Mouse (Mus musculus): Measurements from ENCODE around the gene Chd4. TPM values are rescaled to one million over a fixed set of nuclear protein-coding genes. Genes with fewer than 3 reads are reported as not detected.
A peak's percentile ranks its signal among the peaks of the same experiment; 100 is the strongest.
"Not testable (repeated sequence)": the region's sequence is repeated elsewhere in the genome, so short reads cannot be mapped to it uniquely, and the experiment has no call there.

Gene Chd4
- 100 to 1,000 TPM; 105 to 111 TPM for total RNA-seq (2021)
- long read RNA-seq, experiment 1, full-length matches to known transcripts = 1 of 11 reads
- long read RNA-seq, experiment 1, partial matches to known transcripts = 5 of 11 reads
- long read RNA-seq, experiment 1, other reads (novel, unspliced or antisense) = 5 of 11 reads
- long read RNA-seq, experiment 2, full-length matches to known transcripts = 1 of 8 reads
- long read RNA-seq, experiment 2, partial matches to known transcripts = 6 of 8 reads
- long read RNA-seq, experiment 2, other reads (novel, unspliced or antisense) = 1 of 8 reads

DNA sequence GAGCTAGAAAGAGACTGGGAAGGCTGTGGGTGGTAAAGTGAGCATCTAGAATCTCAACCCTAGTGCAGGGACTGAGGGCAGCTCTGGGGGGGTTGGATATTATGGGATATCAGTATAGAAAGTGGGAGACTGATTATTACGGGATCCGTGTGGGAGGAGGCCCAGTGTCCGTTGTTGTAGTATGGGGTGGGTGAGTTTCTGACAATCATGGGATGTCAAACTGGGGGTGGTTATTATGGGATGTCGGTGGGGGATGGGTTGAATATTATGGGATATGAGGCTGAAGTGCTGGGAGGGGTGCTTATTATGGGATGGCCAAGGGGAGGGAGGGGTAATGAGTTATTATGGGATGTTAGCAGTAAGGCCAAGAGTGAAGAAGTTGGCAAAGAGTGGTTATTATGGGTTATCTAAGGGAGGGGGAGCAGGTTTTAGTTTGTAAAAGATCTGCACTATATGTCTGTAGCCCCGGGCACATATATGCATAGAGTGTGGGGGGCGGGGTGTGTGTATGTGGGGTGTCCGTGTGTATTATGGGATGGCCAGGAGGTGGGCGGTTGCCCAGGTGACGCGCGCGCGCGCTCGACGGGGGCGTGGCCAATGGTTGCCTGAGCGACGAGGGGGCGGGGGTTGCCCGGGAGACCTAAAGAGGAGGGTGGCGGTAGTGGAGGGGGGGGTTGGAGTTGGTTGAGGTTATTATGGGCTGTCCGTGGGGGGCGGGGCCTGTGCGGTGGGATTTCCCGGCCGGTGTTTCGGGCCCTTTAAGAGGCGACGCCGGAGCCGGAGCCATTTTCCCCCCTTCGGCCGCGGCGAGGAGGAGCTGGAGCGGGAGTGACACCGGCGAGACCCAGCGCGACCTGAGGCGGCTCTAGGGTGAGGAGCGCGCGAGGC, at the start of gene Chd4:
Gene Chd4 (plus strand): TSS at position 591 of the 888 bp plus-strand sequence.
- DNase-seq = peak; percentile 90 to 93

DNA sequence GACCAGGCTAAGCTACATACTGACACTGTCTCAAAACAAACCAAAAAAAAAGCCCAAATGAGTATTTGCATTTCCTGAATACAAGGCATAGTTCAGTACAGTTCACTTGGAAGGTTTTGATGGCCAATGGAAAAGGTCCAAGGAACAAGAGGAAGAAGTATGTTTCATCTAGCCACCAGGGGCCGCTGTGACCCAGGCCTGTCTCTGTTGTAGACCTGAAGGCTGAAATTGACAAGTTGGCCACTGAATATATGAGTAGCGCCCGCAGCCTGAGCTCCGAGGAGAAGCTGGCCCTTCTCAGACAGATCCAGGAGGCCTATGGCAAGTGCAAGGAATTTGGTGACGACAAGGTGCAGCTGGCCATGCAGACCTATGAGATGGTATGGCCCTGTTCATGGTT, 49.1 kb upstream of the Chd4 start:
- peak; percentile 80 to 88 for DNase-seq

DNA sequence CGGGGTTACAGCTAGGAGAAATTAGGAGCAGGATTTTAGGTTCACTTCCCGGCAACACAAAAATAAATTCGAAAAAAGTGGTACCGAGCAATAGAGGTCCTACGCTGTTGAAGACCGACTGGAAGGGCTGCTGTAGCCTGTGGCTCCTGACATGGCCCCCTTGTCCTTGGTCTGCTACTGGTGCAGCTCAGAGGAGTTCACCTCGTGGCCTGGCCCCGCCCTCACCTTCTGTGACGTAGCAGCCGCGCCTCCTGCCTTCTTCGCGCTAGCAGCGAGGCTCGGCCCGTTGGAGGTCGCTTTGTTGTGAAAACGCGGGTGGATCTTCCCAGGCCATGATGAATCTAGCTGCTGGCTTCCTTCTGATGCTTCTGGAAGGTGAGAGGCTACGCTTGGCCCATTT, 46.1 kb upstream of the Chd4 start, which contains the start of gene Acrbp:
Gene Acrbp (plus strand): TSS at position 12 of the 400 bp plus-strand sequence.
- no peak for DNase-seq

DNA sequence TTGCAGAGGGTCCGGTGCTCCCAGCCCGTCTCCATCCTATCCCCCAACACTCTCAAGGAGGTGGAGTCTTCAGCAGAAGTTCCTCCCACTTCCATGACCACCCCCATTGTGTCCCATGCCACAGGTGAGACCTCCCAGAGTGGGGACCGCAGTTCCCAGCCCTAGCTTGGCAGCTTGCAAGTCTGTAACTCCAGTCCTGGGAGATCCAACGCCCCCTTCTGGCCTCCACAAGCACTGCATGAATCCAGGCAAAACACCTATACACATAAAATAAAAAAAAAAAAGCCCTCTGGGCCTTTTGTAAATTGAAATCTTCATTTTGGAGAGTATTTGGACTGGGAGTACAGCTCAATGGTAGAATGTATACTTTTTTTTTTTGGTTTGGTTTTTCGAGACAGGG, 44.5 kb upstream of the Chd4 start:
- DNase-seq = no peak

DNA sequence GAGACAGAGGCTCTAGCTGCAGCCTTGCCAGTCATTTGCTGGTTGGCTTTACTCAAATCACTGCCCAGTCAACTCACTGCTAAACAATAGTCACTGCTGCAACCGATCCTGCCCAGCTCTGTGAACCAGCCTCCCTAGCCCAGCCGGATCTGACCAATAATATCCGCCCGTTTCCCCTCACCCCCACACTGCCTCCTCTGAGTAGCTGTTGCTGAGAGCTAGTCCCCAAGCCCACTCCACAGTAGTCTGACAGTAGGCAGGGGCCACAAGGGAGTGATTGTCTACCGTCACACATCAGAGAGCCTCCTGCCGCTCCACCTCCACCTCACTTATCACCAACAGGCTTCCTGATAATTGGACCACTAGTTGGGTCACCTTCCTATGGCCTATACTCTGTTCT, 34.3 kb upstream of the Chd4 start:
- no peak for DNase-seq

DNA sequence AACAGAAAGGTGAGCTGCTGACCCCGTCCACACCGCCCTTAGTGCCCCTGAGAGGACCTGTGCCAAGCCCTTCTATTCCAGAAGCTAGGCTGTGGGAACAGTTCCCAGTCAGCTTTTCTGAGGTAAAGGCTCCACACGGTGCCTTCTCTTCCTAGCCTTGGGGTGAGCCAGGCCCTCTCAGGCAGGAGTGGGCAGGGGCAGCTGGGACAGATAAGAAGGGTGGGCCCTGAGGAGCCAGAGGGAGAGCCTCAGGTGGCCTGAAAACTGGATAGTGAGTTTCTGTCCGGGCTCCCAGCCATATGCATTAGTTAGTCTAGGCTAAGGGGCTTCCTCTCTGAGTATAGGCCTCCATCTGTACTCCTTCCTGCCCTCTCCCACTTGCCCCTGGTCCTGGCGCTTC, 33.3 kb upstream of the Chd4 start:
- no peak for DNase-seq

DNA sequence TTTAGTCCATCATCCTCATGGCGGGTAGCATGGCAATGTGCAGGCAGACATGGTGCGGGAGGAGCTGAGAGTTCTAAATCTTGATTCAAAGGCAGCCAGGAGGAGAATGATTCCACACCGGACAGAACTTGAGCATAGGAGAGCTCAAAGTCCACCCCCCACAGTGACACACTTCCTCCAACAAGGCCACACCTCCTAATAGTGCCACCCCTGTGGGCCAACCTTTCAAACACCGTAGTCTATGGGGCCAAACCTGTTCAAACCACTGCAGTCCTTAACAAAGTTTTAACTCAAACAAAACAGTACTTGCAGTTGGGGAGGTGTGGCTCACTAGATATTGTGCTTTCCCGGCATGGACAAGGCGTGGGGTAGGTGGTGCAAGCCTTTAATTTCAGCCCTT, 31.9 kb upstream of the Chd4 start:
- DNase-seq = no peak

DNA sequence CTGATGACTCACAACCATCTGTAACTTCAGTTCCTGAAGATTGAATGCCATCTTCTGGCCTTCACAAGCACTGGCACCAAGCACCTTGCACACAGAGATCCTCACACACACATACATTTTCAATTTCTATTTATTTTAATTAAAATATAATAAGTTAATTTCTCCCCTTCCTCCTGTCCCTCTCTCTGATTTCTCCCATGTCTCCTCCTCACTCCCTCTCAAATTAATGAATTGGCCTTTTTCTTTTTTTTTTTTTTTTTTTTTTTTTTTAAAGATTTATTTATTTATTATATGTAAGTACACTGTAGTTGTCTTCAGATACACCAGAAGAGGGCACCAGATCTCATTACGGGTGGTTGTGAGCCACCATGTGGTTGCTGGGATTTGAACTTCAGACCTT, 30.6 kb upstream of the Chd4 start:
- not testable (repeated sequence) for DNase-seq

DNA sequence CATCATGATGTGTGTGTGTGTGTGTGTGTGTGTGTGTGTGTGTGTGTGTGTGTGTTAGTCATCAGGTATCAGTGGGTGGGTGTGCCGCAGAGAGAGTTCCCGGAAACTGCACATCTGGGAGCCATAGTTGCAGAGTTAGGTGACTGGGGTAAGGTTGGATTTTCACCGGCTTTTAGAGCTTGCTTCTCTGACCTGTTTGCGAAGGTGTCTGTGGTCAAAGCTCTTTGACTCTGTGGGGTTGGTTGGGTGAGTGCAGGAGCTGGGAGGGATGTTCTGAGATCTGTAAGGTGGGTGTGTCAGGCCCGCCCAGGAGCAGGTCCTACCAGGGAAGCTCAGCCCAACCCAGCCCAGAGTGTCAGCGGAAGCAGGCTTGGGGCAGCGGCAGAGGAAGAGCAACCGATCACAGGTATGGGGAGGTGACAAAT, 28.2 kb upstream of the Chd4 start, which contains the start of gene Lpar5:
Gene Lpar5 (plus strand): TSS at position 350 of the 425 bp plus-strand sequence.
- DNase-seq = no peak

DNA sequence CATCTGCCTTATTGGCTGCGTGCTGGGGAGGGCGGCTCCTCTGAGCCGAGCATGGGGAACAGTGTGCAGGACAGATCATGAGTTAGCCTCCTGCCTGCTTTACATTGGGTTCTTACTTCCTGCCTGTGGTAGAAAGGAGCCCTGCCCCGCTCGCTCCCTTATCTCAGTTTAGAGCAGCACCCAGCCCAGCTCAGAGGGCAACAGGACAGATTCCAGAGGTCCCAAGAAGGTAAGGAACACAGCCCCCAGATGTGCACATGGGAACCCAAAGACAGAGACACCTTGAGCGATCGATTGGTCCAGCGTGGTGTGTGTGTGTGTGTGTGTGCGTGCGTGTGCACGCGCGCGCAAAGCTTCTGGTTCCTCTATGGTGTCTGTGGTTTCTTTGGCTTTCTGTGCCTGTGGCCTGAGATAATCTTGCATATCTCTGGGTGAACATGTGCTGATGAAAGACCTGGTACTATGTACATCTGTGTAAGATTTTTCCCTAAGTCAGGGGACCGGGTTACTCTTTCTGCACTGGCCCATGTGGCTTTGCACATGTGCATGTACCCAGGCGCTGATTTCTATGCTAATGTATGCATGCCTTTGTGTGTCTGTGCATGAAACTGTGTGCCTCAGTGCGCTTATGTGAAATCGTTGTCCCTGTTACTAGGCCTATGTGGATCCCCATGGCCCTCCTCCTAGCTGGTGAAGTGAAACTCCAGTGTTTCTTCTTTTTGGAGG, 24.4 kb upstream of the Chd4 start:
- DNase-seq = peak in 1 of 2 experiments; percentile 43

DNA sequence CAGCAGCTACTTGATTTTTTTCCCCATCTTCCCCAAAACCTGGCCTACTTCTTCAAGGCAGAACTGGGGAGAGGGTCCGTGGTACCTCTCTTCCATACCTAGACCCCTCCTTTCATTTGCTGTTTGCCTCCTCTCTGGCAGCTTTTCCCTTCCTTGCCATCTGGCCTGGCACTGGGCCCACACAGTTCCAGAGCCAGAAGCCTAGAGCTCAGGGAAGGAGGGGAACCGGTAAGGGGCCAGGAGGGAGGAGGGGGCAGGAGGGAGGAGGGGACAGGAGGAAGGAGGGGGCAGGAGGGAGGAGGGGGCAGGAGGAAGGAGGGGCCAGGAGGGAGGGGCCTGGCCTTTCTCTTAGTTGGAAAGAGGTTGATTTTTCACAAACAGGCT, 23.9 kb upstream of the Chd4 start:
- DNase-seq = no peak

DNA sequence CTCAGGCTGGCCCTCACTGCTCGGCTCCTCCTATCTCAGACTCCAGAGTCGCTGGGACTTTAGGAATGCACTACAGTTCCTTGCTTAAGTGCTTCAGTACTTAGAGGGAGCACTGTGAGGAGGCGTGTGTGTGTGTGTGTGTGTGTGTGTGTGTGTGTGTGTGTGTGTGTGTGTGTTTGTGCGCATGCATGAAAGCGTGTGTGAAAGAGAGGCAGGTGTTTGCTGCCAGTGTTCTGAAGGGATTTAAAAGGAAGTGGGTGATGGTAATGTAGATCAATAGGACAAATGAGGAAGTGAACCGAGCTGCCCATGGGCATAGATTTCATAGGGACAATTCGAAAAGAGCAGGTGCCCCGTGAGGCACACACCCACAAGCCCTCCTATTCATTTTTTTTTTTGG, 22.0 kb upstream of the Chd4 start:
- no peak for DNase-seq

DNA sequence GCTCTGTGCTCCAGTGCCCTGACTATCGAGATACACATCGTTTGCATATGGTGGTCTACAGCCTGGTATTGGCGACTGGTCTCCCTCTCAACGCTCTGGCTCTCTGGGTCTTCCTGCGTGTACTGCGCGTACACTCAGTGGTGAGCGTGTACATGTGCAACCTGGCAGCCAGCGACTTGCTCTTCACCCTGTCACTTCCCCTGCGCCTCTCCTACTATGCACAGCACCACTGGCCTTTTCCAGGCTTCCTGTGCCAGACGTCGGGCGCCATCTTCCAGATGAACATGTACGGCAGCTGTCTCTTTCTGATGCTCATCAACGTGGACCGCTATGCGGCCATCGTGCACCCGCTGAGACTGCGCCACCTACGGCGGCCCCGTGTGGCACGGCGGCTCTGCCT, 14.4 kb upstream of the Chd4 start:
- DNase-seq = no peak

DNA sequence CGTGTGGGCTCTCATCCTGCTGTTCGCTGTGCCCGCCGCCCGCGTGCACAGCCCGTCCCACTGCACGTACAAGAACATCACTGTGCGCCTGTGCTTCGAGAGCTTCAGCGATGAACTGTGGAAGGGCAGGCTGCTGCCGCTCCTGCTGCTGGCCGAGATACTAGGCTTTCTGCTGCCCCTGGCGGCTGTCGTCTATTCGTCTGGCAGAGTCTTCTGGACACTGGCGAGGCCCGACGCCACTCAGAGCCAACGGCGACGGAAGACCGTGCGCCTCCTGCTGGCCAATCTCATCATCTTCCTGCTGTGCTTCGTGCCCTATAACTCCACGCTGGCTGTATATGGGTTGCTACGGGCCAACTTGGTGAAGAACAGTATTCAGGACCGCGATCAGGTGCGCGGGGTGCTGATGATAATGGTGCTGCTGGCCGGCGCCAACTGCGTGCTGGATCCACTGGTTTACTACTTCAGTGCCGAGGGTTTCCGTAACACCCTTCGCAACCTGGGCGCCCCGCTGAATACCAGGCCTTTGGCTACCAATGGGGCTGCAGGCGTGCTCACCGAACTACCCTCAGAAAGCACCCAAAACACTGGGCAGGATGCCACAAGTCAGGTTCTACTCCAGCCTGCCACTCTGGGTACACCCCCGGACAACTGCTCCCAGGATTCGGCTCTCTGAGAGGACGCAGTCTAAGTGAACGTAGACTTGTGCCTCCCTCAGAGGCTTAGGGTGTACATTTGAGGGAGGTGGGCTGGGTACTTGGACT, 13.8 kb upstream of the Chd4 start:
- DNase-seq = peak; percentile 90 to 92

DNA sequence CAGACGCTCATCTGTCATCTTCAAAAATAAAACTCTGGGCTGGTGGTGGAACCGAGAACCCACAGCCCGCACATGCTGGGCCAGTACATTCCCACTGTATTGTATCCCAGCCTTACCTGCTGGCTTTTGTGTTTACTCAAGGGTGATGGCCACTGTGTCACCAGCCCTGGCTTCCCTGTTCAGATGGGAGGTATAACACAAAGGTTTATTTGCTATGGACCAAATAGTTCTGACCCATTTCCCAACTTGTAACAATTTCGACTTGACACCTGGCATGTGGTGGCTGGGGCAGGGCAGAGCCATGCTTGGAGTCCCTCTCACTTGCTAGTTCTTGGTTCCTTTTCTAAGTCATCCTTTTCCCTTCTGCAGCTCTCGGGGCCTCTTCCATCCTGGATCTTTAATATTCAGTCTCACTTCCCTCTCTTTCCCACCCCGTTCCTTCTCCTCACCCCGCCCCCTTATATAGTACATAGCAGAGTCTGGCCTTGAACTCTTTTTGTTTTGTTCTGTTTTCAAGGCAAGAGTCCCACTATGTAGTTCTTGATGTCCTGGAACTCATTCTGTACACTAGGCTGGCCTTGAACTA, 12.9 kb upstream of the Chd4 start:
- no peak for DNase-seq

DNA sequence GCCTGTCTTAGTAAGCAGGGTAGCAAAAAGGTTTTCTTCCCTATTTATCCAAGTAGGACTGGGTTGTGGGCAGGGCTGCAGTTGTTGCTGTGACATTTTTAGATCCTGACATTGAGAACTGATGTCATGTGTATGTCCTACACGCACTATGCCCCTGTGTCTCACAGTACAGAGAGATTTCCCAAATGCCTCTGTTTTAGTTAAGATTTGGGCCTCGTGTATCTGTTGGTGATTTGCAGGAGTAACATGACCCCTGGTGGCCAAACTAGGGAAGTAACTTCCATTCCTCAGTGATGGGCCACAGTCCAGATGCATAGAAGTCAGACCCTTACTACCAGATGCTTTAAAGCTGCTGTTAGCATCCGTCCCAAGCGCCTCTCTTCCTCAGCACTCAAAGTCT, 11.4 kb upstream of the Chd4 start:
- peak; percentile 66 to 77 for DNase-seq

DNA sequence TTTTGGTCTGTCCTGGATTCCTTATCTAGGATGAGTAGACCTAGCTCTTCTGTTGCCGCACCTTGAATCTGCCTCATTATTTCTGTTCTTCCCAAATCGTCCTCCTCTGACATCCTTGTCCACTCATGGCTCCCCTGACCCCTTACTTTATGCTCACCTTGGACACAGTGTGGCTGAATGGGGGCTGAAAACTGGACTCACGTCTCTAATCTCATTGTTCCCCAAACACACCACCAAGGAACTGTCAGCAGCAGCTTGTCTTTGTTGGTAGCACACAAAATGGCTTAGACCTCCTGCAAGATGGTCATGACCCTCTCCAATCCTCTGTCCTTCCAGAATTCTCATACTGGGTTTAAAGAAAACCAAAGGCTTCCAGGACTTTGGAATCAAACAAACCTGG, 7.8 kb upstream of the Chd4 start:
- no peak for DNase-seq

DNA sequence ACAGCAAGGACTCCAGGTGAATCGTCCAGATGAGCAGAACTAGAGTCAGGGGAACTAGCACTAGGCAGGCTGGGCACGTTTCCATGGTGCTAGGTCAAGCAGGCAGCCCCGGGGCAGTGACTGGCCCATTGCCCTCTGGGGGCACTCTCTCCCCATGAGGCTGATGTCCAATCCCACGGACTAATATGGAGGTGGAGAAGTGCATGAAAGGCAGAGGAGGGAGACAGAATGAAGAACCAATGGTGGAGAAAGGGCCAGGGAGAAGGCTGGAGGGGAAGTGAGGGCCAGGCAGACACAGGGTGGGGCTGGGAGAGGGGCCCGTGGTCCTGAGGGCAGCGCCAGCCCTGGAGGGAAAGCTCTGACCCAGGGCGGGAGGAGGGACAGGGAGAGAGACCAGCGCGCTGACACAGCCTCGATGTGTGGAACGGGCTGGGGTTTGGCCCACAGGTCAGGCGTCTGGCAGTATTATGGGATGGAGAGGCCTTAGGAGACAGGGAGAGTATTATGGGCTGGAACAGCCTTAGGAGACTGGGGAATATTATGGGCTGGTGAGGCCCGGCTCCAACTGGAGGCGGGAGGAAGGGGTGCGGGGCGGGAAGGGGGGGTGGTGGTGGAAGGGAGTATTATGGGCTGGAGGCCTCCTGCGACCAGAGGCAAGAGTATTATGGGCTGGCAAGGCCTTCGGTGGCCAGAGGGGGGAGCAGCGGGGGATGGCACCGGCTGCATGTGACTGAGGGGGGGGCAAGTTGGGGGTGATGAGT, 7.0 kb upstream of the Chd4 start:
- DNase-seq = peak; percentile 81 to 88

DNA sequence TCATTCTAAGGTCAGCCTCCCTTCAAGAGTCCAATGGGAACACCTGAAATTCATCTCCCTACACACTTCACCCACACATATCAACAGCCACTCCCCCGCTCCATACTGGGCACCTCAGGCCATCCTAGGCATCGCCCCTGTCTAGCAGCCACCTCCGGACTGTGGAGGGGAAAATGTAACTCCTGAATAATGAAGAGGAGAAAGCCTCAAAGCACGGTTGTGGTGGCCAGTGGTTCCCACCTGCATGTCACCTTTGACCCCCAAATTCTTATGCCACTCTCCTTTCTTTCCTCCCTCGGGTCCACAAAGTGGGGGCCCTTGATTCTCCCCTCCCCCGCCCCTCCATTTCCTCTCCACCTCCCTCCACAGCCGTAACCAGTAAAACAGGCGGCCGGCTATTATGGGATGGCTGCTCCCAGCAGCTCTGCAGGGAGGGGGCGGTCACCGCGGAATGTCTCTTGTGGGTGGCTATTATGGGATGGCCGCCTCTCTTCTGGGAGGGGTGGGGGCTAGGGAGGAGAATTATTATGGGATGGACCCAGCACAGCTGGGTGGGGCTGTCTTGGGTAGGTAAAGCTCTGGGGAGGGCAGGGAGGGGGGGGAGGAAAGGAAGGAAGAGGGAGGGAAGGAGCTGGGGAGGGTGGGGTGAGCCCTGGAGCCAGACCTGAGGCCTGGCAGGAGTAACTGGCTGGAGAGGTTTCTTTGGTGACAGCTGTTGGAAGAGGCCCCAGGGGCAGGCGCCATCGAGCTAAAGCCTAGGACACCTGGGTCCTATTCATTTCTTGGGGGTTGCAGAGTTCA, 6.1 kb upstream of the Chd4 start:
- DNase-seq = peak; percentile 76 to 90
